Mouse (Mus musculus) heart, postnatal 10 days (tissue): Measurements from ENCODE around the gene Sult6b2. TPM values are rescaled to one million over a fixed set of nuclear protein-coding genes. Genes with fewer than 3 reads are reported as not detected.

ENCODE experiments used
- DNase-seq, 2 experiments: peaks; one replicate each; pipeline ENCODE4 v3.0.0; 2021
- intact Hi-C: fragments of 180-260 bp; cut with DNase I; formaldehyde crosslinking; loops from one replicate; pipeline ENCODE4 v1.15.1; 2025
- total RNA-seq, 2 experiments: library from RNA; stranded (reverse); gene quantifications; 2 replicates each; pipeline ENCODE4 v1.2.3; 2021

Gene Sult6b2
- total RNA-seq, 2 experiments from 2014 or later: not detected

GRCm38 (mm10) chr6:142747165-142747564 is 57.1 kb downstream of the Sult6b2 start:
- DNase-seq: no peak
- intact Hi-C loops: no loop called here

GRCm38 (mm10) chr6:142746765-142747164 is 57.5 kb downstream of the Sult6b2 start:
- intact Hi-C loops: no loop called here
- no peak for DNase-seq

- DNase-seq: no peak
- intact Hi-C loops: no loop called here
Measured at GRCm38 (mm10) chr6:142745484-142745883, 58.8 kb downstream of the Sult6b2 start.

- DNase-seq: no peak
- intact Hi-C loops: no loop called here
Measured at GRCm38 (mm10) chr6:142743193-142743592, 61.1 kb downstream of the Sult6b2 start.

- intact Hi-C loops: no loop called here
- DNase-seq: no peak
Measured at GRCm38 (mm10) chr6:142741763-142742162, 62.5 kb downstream of the Sult6b2 start.

GRCm38 (mm10) chr6:142738637-142739036 is 65.7 kb downstream of the Sult6b2 start:
- intact Hi-C loops: no loop called here
- DNase-seq: no peak

- no peak for DNase-seq
- intact Hi-C loops: no loop called here
Measured at GRCm38 (mm10) chr6:142738225-142738624, 66.1 kb downstream of the Sult6b2 start.

GRCm38 (mm10) chr6:142735302-142736005 is 68.8 kb downstream of the Sult6b2 start:
- DNase-seq: peak; percentile 56 to 77
- intact Hi-C loops: loop anchor here (1.0 kb wide), 1 partner anchor 210 kb away; no protein-coding TSS in a partner anchor

Other genes with a start within 250 kb of the Sult6b2 start
- gene Kcnj8, start 232.9 kb downstream of the Sult6b2 start, total RNA-seq: 10 to 100 TPM; 40.4 to 46.7 TPM
- 100 to 1,000 TPM; 220 to 258 TPM for gene Abcc9, start 102.2 kb downstream of the Sult6b2 start, total RNA-seq
- 10 to 100 TPM; 36.5 to 41.0 TPM for gene Cmas, start 47.8 kb downstream of the Sult6b2 start, total RNA-seq
- gene St8sia1, start 159.9 kb upstream of the Sult6b2 start, total RNA-seq: 1 to 10 TPM in 1 of 2 experiments, under 1 TPM in 1; 0.89 to 1.3 TPM